Mouse (Mus musculus): Measurements from ENCODE around the gene Rfx8. TPM values are rescaled to one million over a fixed set of nuclear protein-coding genes. Genes with fewer than 3 reads are reported as not detected.

Rfx8 gene
- total RNA-seq, 2 experiments from 2014 or later, result 0.31 TPM; not detected in 1

GRCm38 (mm10) chr1:39735493-39735892 lies 14.7 kb upstream of the Rfx8 start:
- no peak for DNase-seq (ENCODE audit: low spot score in 2 of 2)

GRCm38 (mm10) chr1:39734881-39735280 lies 14.1 kb upstream of the Rfx8 start:
- DNase-seq (ENCODE audit: low spot score in 2 of 2), result no peak

- no peak for DNase-seq (ENCODE audit: low spot score in 2 of 2)
Observed at GRCm38 (mm10) chr1:39734311-39734710, 13.5 kb upstream of the Rfx8 start.

- no peak for DNase-seq (ENCODE audit: low spot score in 2 of 2)
Observed at GRCm38 (mm10) chr1:39733876-39734275, 13.1 kb upstream of the Rfx8 start.

GRCm38 (mm10) chr1:39732081-39732480 lies 11.3 kb upstream of the Rfx8 start:
- no peak for DNase-seq (ENCODE audit: low spot score in 2 of 2)

- DNase-seq (ENCODE audit: low spot score in 2 of 2), result no peak
Observed at GRCm38 (mm10) chr1:39731543-39731942, 10.7 kb upstream of the Rfx8 start.

GRCm38 (mm10) chr1:39730868-39731267 lies 10.1 kb upstream of the Rfx8 start:
- DNase-seq (ENCODE audit: low spot score in 2 of 2), result no peak

- DNase-seq (ENCODE audit: low spot score in 2 of 2), result no peak
Observed at GRCm38 (mm10) chr1:39729919-39730318, 9.1 kb upstream of the Rfx8 start.

- DNase-seq (ENCODE audit: low spot score in 2 of 2), result no peak
Observed at GRCm38 (mm10) chr1:39721351-39721726, 542 bp upstream of the Rfx8 start.

GRCm38 (mm10) chr1:39720186-39720585 lies 611 bp downstream of the Rfx8 start:
- no peak for DNase-seq (ENCODE audit: low spot score in 2 of 2)

- DNase-seq (ENCODE audit: low spot score in 2 of 2), result no peak
Observed at GRCm38 (mm10) chr1:39715551-39715950, 5.2 kb downstream of the Rfx8 start.

GRCm38 (mm10) chr1:39714729-39715128 lies 6.1 kb downstream of the Rfx8 start:
- DNase-seq (ENCODE audit: low spot score in 2 of 2), result no peak

- no peak for DNase-seq (ENCODE audit: low spot score in 2 of 2)
Observed at GRCm38 (mm10) chr1:39713842-39714658, 6.7 kb downstream of the Rfx8 start.

- no peak for DNase-seq (ENCODE audit: low spot score in 2 of 2)
Observed at GRCm38 (mm10) chr1:39713300-39713699, 7.5 kb downstream of the Rfx8 start.

- DNase-seq (ENCODE audit: low spot score in 2 of 2), result no peak
Observed at GRCm38 (mm10) chr1:39712261-39712660, 8.5 kb downstream of the Rfx8 start.

GRCm38 (mm10) chr1:39710604-39711003 lies 10.2 kb downstream of the Rfx8 start:
- DNase-seq (ENCODE audit: low spot score in 2 of 2), result no peak

GRCm38 (mm10) chr1:39710016-39710415 lies 10.8 kb downstream of the Rfx8 start:
- no peak for DNase-seq (ENCODE audit: low spot score in 2 of 2)

- no peak for DNase-seq (ENCODE audit: low spot score in 2 of 2)
Observed at GRCm38 (mm10) chr1:39708778-39709177, 12.0 kb downstream of the Rfx8 start.

- DNase-seq (ENCODE audit: low spot score in 2 of 2), result no peak
Observed at GRCm38 (mm10) chr1:39702216-39703046, 18.4 kb downstream of the Rfx8 start.

- DNase-seq (ENCODE audit: low spot score in 2 of 2), result no peak
Observed at GRCm38 (mm10) chr1:39701274-39701602, 19.6 kb downstream of the Rfx8 start.

- no peak for DNase-seq (ENCODE audit: low spot score in 2 of 2)
Observed at GRCm38 (mm10) chr1:39700599-39701273, 20.1 kb downstream of the Rfx8 start.

- no peak for DNase-seq (ENCODE audit: low spot score in 2 of 2)
Observed at GRCm38 (mm10) chr1:39698456-39698855, 22.3 kb downstream of the Rfx8 start.

Data from layer of hippocampus, postnatal 10 days (tissue).